8 mouse cellular contexts compared by ENCODE assay signal in the genomic region with DNA sequence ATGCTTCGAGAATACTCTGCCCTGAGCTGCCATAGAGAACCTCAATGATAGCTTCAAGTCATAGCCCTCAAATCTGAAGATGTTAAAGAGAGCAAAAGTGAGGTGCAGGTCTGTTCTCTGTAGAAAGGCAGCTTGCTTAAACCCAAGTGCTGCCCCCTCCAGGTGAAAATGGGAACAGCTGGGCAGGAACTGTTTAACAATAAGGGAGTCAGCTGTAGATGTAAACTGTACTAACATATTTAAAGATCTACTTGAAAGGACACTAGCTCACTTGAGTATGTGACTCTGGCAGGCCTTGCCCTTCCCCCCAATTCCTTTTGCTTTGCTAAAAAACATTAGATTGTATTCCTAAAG.
DNase-seq lines count a peak whose midpoint lies in the region; ATAC-seq and TF ChIP-seq lines count a peak whose summit lies in the region.
"Had no signal": no experiment of that assay in that cellular context is flagged by ENCODE, and none has a peak within 500 bp of the region (broad histone marks: within the 10 kb centered on the region; RNA-seq: fewer than 3 reads in every experiment).

No protein-coding gene starts in this region.

- no peak overlapping the region for H3K9ac ChIP-seq in forebrain, embryonic 13.5 days
- H3K9ac ChIP-seq in limb, embryonic 11.5 days (ENCODE audit: low read length), result no peak overlapping the region
- no peak overlapping the region for H3K9ac ChIP-seq in stomach, postnatal 0 days (ENCODE audit: low read length)
- H3K9ac ChIP-seq: liver, embryonic 13.5 days had no signal

- DNase-seq in left cerebral cortex, postnatal 10 days (ENCODE audit: extremely low spot score in 1 of 2, low spot score in 2 of 2), result peak; percentile 10 to 35
- no peak for DNase-seq in left cerebral cortex, postnatal 36 days (ENCODE audit: low spot score in 2 of 2)
- peak; percentile 24 for DNase-seq in Muller cell, postnatal 12 days (ENCODE audit: inconsistent ontology term)
- DNase-seq in c-Kit-positive CD71-negative TER-119-negative erythroid progenitor cells, embryonic 14.5 days (ENCODE audit: low read depth), result peak; percentile 9
- DNase-seq in limb, embryonic 11.5 days (ENCODE audit: low spot score), result peak; percentile 63
- DNase-seq in stomach, postnatal 0 days (ENCODE audit: low spot score), result peak; percentile 65
- DNase-seq: liver, embryonic 13.5 days had no signal

- no peaks in the 10 kb centered on the region for H3K4me1 ChIP-seq in forebrain, embryonic 13.5 days
- no peaks in the 10 kb centered on the region for H3K4me1 ChIP-seq in limb, embryonic 11.5 days (ENCODE audit: control insufficient read depth, insufficient read depth, low read length)
- no peaks in the 10 kb centered on the region for H3K4me1 ChIP-seq in stomach, postnatal 0 days (replicated peaks; ENCODE audit: control insufficient read depth, insufficient read depth)
- H3K4me1 ChIP-seq: liver, embryonic 13.5 days had no signal

- H3K4me3 ChIP-seq in forebrain, embryonic 13.5 days, result no peak overlapping the region
- H3K4me3 ChIP-seq in limb, embryonic 11.5 days (ENCODE audit: low read depth, low read length), result no peak overlapping the region
- no peak overlapping the region for H3K4me3 ChIP-seq in stomach, postnatal 0 days (ENCODE audit: low read depth, low read length)
- H3K4me3 ChIP-seq: liver, embryonic 13.5 days had no signal

- intact Hi-C loops in left cerebral cortex, postnatal 10 days (cut with DNase I), result loop anchor here (2.0 kb wide), 1 partner anchor 110 kb away; no protein-coding TSS in a partner anchor
- intact Hi-C loops in left cerebral cortex, postnatal 36 days (cut with DNase I), result no loop called here

- peak; percentile 69 for TF ChIP-seq CTCF in stomach, postnatal 0 days (IDR thresholded peaks at IDR 0.05; ENCODE audit: low read depth)

- no peaks in the 10 kb centered on the region for H3K9me3 ChIP-seq in forebrain, embryonic 13.5 days (replicated peaks)
- no peaks in the 10 kb centered on the region for H3K9me3 ChIP-seq in limb, embryonic 11.5 days (ENCODE audit: control insufficient read depth, low read length)
- H3K9me3 ChIP-seq in stomach, postnatal 0 days (ENCODE audit: control insufficient read depth, low read length), result no peaks in the 10 kb centered on the region
- H3K9me3 ChIP-seq: liver, embryonic 13.5 days had no signal

- no peaks in the 10 kb centered on the region for H3K36me3 ChIP-seq in forebrain, embryonic 13.5 days (ENCODE audit: poor library complexity, severe bottlenecking)
- no peaks in the 10 kb centered on the region for H3K36me3 ChIP-seq in limb, embryonic 11.5 days (ENCODE audit: control insufficient read depth, insufficient read depth, low read length)
- H3K36me3 ChIP-seq in stomach, postnatal 0 days (ENCODE audit: control insufficient read depth, insufficient read depth, low read length), result no peaks in the 10 kb centered on the region
- H3K36me3 ChIP-seq: liver, embryonic 13.5 days had no signal

- 65% methylated on average over 1 of the region's 1 CpGs for WGBS in forebrain, embryonic 13.5 days
- 81% methylated on average over 1 of the region's 1 CpGs for WGBS in limb, embryonic 11.5 days
- WGBS in stomach, postnatal 0 days, result 60% methylated on average over 1 of the region's 1 CpGs

- H3K4me2 ChIP-seq in forebrain, embryonic 13.5 days, result no peak overlapping the region
- no peak overlapping the region for H3K4me2 ChIP-seq in limb, embryonic 11.5 days (ENCODE audit: low read depth, severe bottlenecking)
- H3K4me2 ChIP-seq in stomach, postnatal 0 days (replicated peaks; ENCODE audit: low read depth), result no peak overlapping the region
- H3K4me2 ChIP-seq: liver, embryonic 13.5 days had no signal

- no peak overlapping the region for H3K27ac ChIP-seq in forebrain, embryonic 13.5 days
- H3K27ac ChIP-seq in limb, embryonic 11.5 days (replicated peaks; ENCODE audit: low read depth, low read length), result no peak overlapping the region
- H3K27ac ChIP-seq in stomach, postnatal 0 days (replicated peaks), result no peak overlapping the region
- H3K27ac ChIP-seq: liver, embryonic 13.5 days had no signal

- ATAC-seq in forebrain, embryonic 13.5 days, result 0 out of 2 replicates have a peak, but pooled peaks have one; percentile 3
- ATAC-seq in limb, embryonic 11.5 days (ENCODE audit: insufficient number of reproducible peaks, low FRiP score, low TSS enrichment, low read depth), result no peak
- ATAC-seq in stomach, postnatal 0 days (ENCODE audit: low FRiP score, low TSS enrichment), result no peak

- H3K27me3 ChIP-seq in forebrain, embryonic 13.5 days, result no peaks in the 10 kb centered on the region
- no peaks in the 10 kb centered on the region for H3K27me3 ChIP-seq in limb, embryonic 11.5 days (ENCODE audit: control insufficient read depth, insufficient read depth, low read length)
- H3K27me3 ChIP-seq in stomach, postnatal 0 days (ENCODE audit: control insufficient read depth, insufficient read depth, low read length), result no peaks in the 10 kb centered on the region
- H3K27me3 ChIP-seq: liver, embryonic 13.5 days had no signal

- TF ChIP-seq EP300 in stomach, postnatal 0 days (optimal IDR thresholded peaks at IDR 0.05), result no peak

Comparison
In these comparisons a context has a peak if more than half of its experiments do, and no peak if none do; other contexts are left out.
1. DNase-seq: peak in left cerebral cortex, postnatal 10 days (2 of 2), Muller cell, postnatal 12 days (single experiment), c-Kit-positive CD71-negative TER-119-negative erythroid progenitor cells, embryonic 14.5 days (single experiment), limb, embryonic 11.5 days (single experiment) and stomach, postnatal 0 days (single experiment); none in left cerebral cortex, postnatal 36 days (0 of 2).